In genomic region chr7:29490704-29491470, GRCm38 (mm10) we compare ENCODE assay signal across 10 mouse cellular contexts. TPM values are rescaled to one million over a fixed set of nuclear protein-coding genes. Genes with fewer than 3 reads are reported as not detected.
A peak's percentile ranks its signal among the peaks of the same experiment; 100 is the strongest.
DNase-seq lines count a peak whose midpoint lies in the region; ATAC-seq and TF ChIP-seq lines count a peak whose summit lies in the region.
"Had no signal": no experiment of that assay in that cellular context is flagged by ENCODE, and none has a peak within 500 bp of the region (broad histone marks: within the 10 kb centered on the region; RNA-seq: fewer than 3 reads in every experiment).

No protein-coding gene starts in this region.

- peaks cover 10% of the 10 kb centered on the region for H3K4me1 ChIP-seq in lung, adult 2 months (ENCODE audit: control insufficient read depth, insufficient read depth, low read length)
- peaks cover 9% of the 10 kb centered on the region for H3K4me1 ChIP-seq in stomach, postnatal 0 days (replicated peaks; ENCODE audit: control insufficient read depth, insufficient read depth)
- peaks cover 26% of the 10 kb centered on the region for H3K4me1 ChIP-seq in midbrain, embryonic 13.5 days (replicated peaks)
- H3K4me1 ChIP-seq in hindbrain, embryonic 12.5 days, result peaks cover 23% of the 10 kb centered on the region

- no peak for TF ChIP-seq EP300 in stomach, postnatal 0 days (optimal IDR thresholded peaks at IDR 0.05)

- H3K36me3 ChIP-seq in stomach, postnatal 0 days (ENCODE audit: control insufficient read depth, insufficient read depth, low read length), result no peaks in the 10 kb centered on the region
- H3K36me3 ChIP-seq in midbrain, embryonic 13.5 days, result no peaks in the 10 kb centered on the region
- H3K36me3 ChIP-seq in hindbrain, embryonic 12.5 days, result no peaks in the 10 kb centered on the region

- peak overlapping the region; percentile 78 for H3K27ac ChIP-seq in stomach, postnatal 0 days (replicated peaks)
- no peak overlapping the region for H3K27ac ChIP-seq in midbrain, embryonic 13.5 days
- H3K27ac ChIP-seq in hindbrain, embryonic 12.5 days, result no peak overlapping the region
- H3K27ac ChIP-seq: heart, adult 2 months; left cerebral cortex, adult 2 months had no signal

- no peak overlapping the region for H3K9ac ChIP-seq in stomach, postnatal 0 days (ENCODE audit: low read length)
- no peak overlapping the region for H3K9ac ChIP-seq in midbrain, embryonic 13.5 days (replicated peaks)
- H3K9ac ChIP-seq in hindbrain, embryonic 12.5 days, result no peak overlapping the region

- TF ChIP-seq POLR2A in lung, adult 2 months (IDR thresholded peaks at IDR 0.05; ENCODE audit: borderline replicate concordance, extremely low read depth, low read depth, low read length), result no peak

- no peak overlapping the region for H3K4me2 ChIP-seq in stomach, postnatal 0 days (replicated peaks; ENCODE audit: low read depth)
- H3K4me2 ChIP-seq in midbrain, embryonic 13.5 days (replicated peaks), result no peak overlapping the region
- no peak overlapping the region for H3K4me2 ChIP-seq in hindbrain, embryonic 12.5 days (replicated peaks)

- H3K9me3 ChIP-seq in stomach, postnatal 0 days (ENCODE audit: control insufficient read depth, low read length), result no peaks in the 10 kb centered on the region
- no peaks in the 10 kb centered on the region for H3K9me3 ChIP-seq in midbrain, embryonic 13.5 days
- no peaks in the 10 kb centered on the region for H3K9me3 ChIP-seq in hindbrain, embryonic 12.5 days (replicated peaks)

- H3K27me3 ChIP-seq in stomach, postnatal 0 days (ENCODE audit: control insufficient read depth, insufficient read depth, low read length), result no peaks in the 10 kb centered on the region
- H3K27me3 ChIP-seq in midbrain, embryonic 13.5 days, result peaks cover 44% of the 10 kb centered on the region
- peaks cover 34% of the 10 kb centered on the region for H3K27me3 ChIP-seq in hindbrain, embryonic 12.5 days

- WGBS in lung, adult 2 months, result 49% methylated on average over 8 of the region's 8 CpGs
- WGBS in stomach, postnatal 0 days, result 54% methylated on average over 8 of the region's 8 CpGs
- WGBS in midbrain, embryonic 13.5 days, result 65% methylated on average over 8 of the region's 8 CpGs
- 83% methylated on average over 8 of the region's 8 CpGs for WGBS in hindbrain, embryonic 12.5 days

- TF ChIP-seq CTCF in lung, adult 2 months (IDR thresholded peaks at IDR 0.05; ENCODE audit: insufficient read depth, low read length), result no peak
- TF ChIP-seq CTCF in stomach, postnatal 0 days (IDR thresholded peaks at IDR 0.05; ENCODE audit: low read depth), result no peak

- H3K4me3 ChIP-seq in lung, adult 2 months (replicated peaks; ENCODE audit: extremely low read depth, low read depth, low read length), result no peak overlapping the region
- no peak overlapping the region for H3K4me3 ChIP-seq in stomach, postnatal 0 days (ENCODE audit: low read depth, low read length)
- H3K4me3 ChIP-seq in midbrain, embryonic 13.5 days (replicated peaks), result no peak overlapping the region
- H3K4me3 ChIP-seq in hindbrain, embryonic 12.5 days, result no peak overlapping the region
- H3K4me3 ChIP-seq: heart, adult 2 months; left cerebral cortex, adult 2 months had no signal

- no peak for ATAC-seq in stomach, postnatal 0 days (ENCODE audit: low FRiP score, low TSS enrichment)
- no peak for ATAC-seq in midbrain, embryonic 13.5 days
- no peak for ATAC-seq in hindbrain, embryonic 12.5 days (ENCODE audit: low FRiP score)

- peak; percentile 47 to 68 for DNase-seq in lung, adult 18-20 months
- DNase-seq in lung, postnatal 10 days, result no peak
- DNase-seq in cerebellum, adult 8-10 months, result peak; percentile 45
- peak; percentile 41 for DNase-seq in lung, adult 2 months
- no peak for DNase-seq in stomach, postnatal 0 days (ENCODE audit: low spot score)
- DNase-seq: thymus, adult 2 months had no signal

RNA-seq across cellular contexts. Expression of gene Sipa1l3, which starts 27.6 kb away (rescaled TPM):
- polyA plus RNA-seq in lung, adult 2 months (2012; rRNA removed), result 125 and 132 TPM in 2 replicates
- 9.7 TPM in 2 replicates for polyA plus RNA-seq in stomach, postnatal 0 days (2015; fragmentation: Nextera tagmentation; extraction: Ambion mirVana)
- 14.8 and 15.2 TPM in 2 replicates for polyA plus RNA-seq in midbrain, embryonic 13.5 days (2015; fragmentation: Nextera tagmentation; extraction: Ambion mirVana)
- polyA plus RNA-seq in hindbrain, embryonic 12.5 days (2016; fragmentation: Nextera tagmentation; extraction: Ambion mirVana), result 15.9 and 18.3 TPM in 2 replicates

Comparison
In these comparisons a context has a peak if more than half of its experiments do, and no peak if none do; other contexts are left out.
1. DNase-seq: peak in lung, adult 18-20 months (2 of 2), cerebellum, adult 8-10 months (single experiment) and lung, adult 2 months (single experiment); none in lung, postnatal 10 days (single experiment) and stomach, postnatal 0 days (single experiment).